Mouse (Mus musculus) mesoderm, embryonic 11.5 days (tissue): Measurements from ENCODE around the gene Prkca.

Experiments
- DNase-seq: peaks from one replicate; pipeline ENCODE4 v3.0.0-alpha.2; 2012; ENCODE audit warnings: low read depth, low spot score

Gene Prkca

GRCm38 (mm10) chr11:108236195-108236594, 107.5 kb downstream of the Prkca start:
- DNase-seq = no peak

DNA sequence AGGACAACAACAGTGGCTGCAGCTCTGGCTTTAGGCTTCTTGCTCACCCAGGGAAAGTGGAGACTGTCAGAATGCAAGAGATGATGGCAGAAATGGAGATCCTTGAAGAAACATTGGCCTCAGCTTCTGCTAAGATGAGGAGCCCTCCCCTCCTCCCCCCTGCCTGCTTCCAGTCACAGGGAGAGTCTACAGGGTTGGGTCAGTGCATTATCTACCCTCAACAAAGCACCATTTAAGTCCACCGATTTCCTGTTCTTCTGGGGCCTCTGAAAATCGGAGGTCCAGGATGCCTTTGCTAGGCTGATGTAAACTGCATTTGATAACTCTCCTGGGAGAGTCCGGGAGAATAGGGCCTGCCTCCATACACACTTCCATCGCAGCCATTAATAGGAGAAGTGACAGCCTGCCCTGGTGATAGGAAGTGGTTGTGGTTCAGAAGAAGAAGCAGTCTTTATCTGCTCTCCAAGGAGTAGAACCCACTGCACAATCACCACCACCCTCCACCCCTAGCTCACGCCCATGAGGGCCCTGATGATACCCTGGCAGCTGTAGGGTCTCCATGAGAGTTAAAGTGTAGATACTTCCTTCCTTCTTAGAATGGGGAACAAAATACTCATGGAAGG, 108.5 kb downstream of the Prkca start:
- DNase-seq = no peak

DNA sequence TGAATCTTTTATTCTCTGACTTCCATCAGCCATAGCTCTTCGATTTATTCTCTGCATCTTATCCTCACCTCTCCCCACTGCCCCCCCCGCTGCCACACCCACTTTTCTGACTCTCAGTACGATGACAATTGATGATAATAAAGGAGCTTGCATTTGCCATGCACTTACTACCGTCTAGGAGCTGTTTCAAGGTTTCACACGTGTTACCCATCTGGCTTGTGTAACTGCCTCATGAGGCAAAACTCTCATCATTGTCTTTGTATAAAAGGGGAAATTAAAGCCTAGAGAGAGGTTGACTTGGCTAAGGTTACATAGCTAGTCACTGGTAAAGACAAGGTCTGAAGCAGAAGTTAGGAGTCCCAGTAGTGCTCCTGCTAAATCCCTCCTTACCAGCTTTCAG, 110.7 kb downstream of the Prkca start:
- DNase-seq = no peak

- no peak for DNase-seq
Observed at GRCm38 (mm10) chr11:108230101-108230500, 113.6 kb downstream of the Prkca start.

GRCm38 (mm10) chr11:108229176-108229946, 114.4 kb downstream of the Prkca start:
- no peak for DNase-seq

DNA sequence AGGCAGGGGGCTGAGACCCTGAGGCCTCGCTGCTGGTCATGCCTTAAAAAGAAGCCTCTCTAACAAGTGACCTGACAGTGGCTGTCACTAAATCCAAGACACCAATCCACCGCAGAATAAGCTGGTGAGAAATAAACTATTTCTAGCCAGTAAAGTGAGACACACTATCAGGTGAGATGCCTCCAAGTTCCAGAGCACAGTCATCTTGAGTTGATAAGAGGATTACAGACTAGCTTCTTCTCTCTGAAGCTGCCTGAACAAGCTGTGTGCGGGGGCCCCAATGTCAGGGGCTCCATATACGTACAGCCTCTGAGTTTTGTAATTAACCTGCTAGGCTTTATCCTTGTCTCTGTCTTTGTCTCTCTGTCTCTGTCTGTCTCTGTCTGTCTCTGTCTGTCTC, 115.2 kb downstream of the Prkca start:
- no peak for DNase-seq

- no peak for DNase-seq
Observed at GRCm38 (mm10) chr11:108226248-108226647, 117.5 kb downstream of the Prkca start.

GRCm38 (mm10) chr11:108224233-108224973, 119.3 kb downstream of the Prkca start:
- DNase-seq = no peak

DNA sequence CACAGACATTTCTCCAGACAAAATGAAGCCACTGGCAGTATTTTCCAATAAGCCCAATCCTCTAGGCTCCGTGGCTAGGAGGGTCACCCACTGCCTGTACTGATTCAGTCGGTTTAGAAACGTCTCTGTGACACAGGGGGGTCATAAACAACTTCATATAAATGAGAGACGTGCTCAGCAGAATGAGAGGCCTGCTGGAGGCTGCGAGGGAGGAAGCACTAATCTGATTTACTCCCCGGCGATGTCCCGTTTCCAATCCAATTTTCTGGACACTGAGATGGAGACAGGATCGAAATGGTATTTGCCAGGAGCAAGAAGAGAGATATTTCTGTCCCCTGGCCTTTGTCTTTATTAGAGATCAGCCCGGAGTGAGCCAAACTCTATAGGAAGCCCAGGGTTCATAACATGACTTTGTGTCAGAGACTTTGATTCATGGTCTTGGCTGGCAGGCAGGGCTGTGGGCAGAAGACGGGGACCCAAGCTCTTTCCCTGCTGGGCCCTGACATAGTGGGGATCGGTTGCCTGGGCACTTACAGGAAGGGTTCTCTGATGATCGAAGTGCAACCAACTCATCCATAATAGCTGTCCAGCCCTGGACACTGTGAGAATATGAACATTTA, 120.0 kb downstream of the Prkca start:
- no peak for DNase-seq

DNA sequence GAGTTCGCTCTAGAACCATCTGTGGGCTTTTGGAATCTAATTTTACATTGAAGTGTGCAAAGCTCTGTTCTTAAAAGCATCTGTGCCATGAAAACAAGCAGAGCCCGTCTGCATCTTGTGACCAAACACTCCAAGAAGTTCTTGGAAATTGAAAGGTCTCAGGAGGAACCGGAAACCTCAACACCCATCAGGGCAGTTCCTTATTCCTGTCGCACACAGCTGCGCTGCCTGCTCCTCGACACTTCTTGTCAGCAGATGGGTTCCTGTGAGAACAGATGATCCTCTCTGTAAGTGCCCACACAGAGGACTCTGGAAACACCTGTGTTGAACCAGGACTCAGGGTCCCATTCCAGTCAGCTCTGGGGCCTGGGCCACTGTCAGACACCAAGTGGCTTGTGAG, 120.6 kb downstream of the Prkca start:
- no peak for DNase-seq

- DNase-seq = no peak
Observed at GRCm38 (mm10) chr11:108222616-108223015, 121.1 kb downstream of the Prkca start.

- DNase-seq = no peak
Observed at GRCm38 (mm10) chr11:108222026-108222425, 121.7 kb downstream of the Prkca start.

DNA sequence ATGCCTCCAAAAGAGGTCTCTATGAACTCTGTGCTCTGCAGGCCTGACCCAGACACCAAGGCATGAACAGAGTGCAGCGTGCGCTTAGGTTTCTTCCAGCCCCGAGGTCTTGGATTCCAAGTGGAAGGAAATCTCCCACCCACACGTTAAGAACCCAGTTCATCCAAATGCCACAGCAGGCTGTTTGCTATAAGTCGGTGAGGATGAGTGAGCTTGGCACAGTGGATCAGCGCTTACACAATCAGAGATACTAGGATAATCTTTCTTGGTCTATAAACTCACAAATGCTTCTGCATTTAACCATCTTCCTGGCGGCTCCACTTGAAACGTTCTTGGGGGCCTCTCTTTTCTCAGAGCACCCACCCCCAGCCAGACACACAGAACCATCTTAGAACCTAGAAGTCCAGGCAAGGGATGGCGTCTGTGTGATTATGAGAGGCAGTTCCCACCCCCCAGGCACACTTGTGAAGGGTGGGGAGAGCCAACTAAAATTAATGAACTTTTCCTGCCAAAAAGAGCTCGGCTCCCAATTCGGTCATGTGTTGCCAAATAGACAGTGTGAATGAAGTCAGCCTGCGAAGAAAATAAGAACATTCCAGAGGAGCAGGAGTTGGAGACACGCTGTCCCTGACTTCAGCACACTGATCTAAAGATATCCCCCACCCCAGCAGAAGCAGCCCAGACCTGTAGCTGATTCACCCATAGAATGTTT, 122.4 kb downstream of the Prkca start:
- DNase-seq = no peak

DNA sequence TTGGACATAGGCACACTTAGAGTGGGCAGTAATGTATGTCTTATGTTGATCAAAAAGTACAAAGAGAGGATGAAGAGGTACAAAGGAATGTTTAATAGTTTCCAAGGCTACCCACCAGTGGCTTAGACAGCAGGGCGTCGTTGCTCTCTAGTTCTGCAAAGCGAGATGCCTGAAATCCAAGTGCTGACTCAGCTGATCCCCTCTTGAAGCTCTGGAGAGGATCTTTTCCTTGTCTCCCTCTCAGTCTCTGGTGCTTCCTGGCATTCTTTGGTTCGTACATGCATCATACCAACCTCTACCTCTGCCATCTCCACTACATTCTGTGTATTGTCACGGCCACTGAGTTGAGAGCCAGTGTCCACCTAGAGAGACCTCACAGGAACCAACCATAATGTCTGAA, 123.1 kb downstream of the Prkca start:
- DNase-seq = no peak

DNA sequence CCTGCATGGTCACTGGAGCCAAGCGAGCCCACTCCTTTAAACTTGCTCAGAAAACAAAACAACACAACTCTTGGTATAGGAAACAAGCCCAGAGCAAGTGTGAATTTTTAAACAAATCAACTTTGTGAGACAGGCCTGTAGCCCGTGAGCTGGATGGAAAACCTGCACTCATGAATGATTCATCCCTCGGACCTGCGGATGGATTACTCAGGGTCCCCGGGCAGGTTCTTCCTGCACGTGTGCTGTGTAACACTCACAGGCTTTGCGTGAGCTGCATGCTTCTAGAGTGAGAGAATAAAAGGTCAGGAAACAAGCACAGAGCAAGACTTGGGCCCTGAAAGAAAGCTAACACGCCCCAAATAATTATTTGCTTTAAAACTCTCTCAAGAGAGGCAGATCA, 126.7 kb downstream of the Prkca start:
- no peak for DNase-seq

GRCm38 (mm10) chr11:108216064-108216463, 127.7 kb downstream of the Prkca start:
- no peak for DNase-seq

GRCm38 (mm10) chr11:108215466-108215865, 128.3 kb downstream of the Prkca start:
- no peak for DNase-seq

DNA sequence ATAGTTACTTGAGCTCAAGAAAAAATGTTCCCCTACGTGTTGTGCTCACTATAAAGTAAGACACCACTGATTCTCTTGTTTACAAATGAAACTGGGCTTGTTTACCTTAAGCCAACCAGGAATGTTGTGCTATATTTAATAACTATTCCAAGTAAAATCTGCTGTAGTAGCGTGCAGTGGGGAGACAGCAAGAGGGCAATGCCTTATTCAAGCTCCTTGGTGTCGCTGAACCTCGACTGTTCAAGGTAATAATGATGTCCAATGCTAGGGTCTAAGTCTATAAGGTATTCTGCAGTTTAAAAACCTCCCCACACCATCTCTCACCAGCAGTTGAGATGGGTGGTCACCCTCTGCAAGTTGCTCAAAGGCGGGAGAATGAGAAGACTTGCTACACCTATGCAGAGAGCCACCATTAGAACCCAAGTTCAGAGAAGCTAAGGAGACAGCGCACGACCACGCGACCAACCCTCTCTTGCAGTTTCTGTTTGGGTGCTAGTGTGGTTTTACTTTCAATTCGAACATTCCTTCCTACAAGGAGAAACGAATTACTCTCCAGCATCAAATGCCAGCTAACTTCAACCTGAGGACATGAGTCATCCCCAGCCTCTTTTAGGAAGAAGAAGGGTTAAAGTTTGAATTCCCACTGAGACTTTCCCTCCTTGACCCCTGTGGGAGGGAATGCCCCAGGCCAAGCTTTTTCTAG, 129.1 kb downstream of the Prkca start:
- no peak for DNase-seq

DNA sequence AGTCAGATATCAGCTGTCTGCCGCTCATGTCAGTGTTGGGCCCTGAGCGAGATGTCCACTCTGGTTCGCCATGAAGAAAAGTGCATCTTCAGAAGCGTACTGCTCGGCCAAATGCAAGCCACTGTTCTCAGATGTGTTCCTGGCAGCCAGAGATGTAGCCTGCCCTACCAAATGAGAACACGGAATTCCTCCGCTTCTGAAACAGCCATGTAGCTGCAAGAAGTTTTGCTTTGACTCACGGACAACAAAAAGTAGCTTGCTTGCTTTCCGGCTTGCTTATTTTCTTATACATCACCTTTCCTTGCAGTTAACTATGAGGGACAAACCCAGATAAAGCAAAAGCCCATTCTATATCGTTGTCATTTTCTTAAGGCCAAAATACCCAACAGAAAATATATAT, 129.9 kb downstream of the Prkca start:
- DNase-seq = no peak

DNA sequence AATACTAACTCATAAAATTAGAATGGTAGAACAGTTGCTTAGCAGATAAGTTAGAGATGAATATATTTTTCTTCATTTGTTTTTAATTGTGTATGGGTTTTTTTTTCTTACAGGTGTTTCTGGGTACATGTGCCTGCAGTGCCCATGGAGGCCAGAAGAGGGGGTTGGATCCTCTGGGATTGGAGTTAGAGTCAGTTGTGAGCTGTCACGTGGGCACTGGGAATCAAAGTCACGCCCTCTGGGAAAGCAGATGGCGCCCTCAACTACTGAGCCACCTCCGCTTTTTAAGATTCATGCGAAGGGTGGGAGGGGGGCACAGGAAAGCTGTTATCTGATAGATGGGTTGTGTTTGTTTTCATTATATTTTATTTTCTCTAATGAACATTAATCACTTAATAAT, 131.1 kb downstream of the Prkca start:
- no peak for DNase-seq

GRCm38 (mm10) chr11:108212030-108212429, 131.7 kb downstream of the Prkca start:
- no peak for DNase-seq
